ENCODE assay signal across 18 mouse cellular contexts in the genomic region with DNA sequence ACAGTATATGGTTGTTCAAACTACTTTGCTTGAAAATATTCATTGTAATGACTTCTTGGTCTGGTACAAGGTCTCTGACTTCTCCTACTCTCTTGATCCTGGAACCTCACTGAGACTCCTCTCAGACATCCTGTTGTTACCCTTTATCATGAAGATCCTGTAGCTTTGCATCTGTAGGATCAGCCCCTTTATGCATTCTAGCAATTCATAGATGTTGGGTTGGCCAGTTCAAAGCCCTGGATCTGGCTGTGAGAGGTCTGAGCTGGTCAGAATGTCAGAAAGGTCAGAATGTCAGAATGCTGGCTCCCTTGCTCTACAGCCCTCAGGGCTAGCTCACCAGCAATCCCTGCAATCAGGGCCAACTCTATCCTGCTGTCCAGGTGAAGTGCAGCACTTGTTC.
"Had no signal": no experiment of that assay in that cellular context is flagged by ENCODE, and none has a peak within 500 bp of the region (broad histone marks: within the 10 kb centered on the region; RNA-seq: fewer than 3 reads in every experiment).

No protein-coding gene starts in this region.

- DNase-seq: gastrocnemius, adult 2 months; gastrocnemius, postnatal 10 days; gastrocnemius, postnatal 25 days; heart, adult 18-20 months; heart, postnatal 10 days; heart, postnatal 4 days; kidney, adult 2 months; kidney, adult 9 months; kidney, postnatal 14 days; kidney, postnatal 36 days; layer of hippocampus, adult 9-11 months; liver; liver, embryonic 13.5 days; liver, postnatal 0 days had no signal

- ATAC-seq: hindbrain, embryonic 16.5 days; inflammation-experienced regulatory T-cells, adult 6 months; intestine, embryonic 15.5 days; intestine, postnatal 0 days; liver, postnatal 0 days had no signal
